Mouse (Mus musculus) heart, adult 2 months (tissue): ENCODE data around the gene Smim9.

ENCODE experiments used
- CTCF ChIP-seq: fragments of 200-600 bp; IDR thresholded peaks from 2 replicates; pipeline ENCODE4 v1.8.1; 2022; ENCODE audit warnings: antibody characterized with exemption, mild to moderate bottlenecking, moderate library complexity
- POLR2A ChIP-seq: fragments of 200-500 bp; IDR thresholded peaks from 2 replicates; pipeline ENCODE4 v1.6.1; 2011; ENCODE audit warnings: mild to moderate bottlenecking, low read depth, low read length, control low read depth; ENCODE audit not compliant: insufficient read depth

- no peak for TF ChIP-seq POLR2A
- TF ChIP-seq CTCF = no peak
Measured at GRCm38 (mm10) chrX:75102293-75102692, 61.3 kb downstream of the Smim9 start.
